Mouse (Mus musculus) thymus, adult 2 months (tissue): ENCODE measurements around the gene Rbms3. TPM values are rescaled to one million over a fixed set of nuclear protein-coding genes. Genes with fewer than 3 reads are reported as not detected.

Experiments
- DNase-seq: peaks from one replicate; pipeline ENCODE4 v3.0.0; 2021
- H3K27ac ChIP-seq: fragments of 200-500 bp; 2 replicates; pipeline ENCODE4 v1.5.1; 2012; ENCODE audit warnings: low read length, control low read depth; ENCODE audit not compliant: control insufficient read depth, insufficient read depth
- H3K27me3 ChIP-seq: fragments of 200-500 bp; 2 replicates; pipeline ENCODE4 v1.6.1; 2012; ENCODE audit warnings: mild to moderate bottlenecking, low read length, moderate library complexity, mixed read lengths; ENCODE audit not compliant: control insufficient read depth, insufficient read depth
- H3K36me3 ChIP-seq: fragments of 200-500 bp; 2 replicates; pipeline ENCODE4 v1.6.1; 2012; ENCODE audit warnings: mild to moderate bottlenecking, low read length, moderate library complexity; ENCODE audit not compliant: control insufficient read depth, insufficient read depth
- H3K4me1 ChIP-seq: fragments of 200-500 bp; replicated peaks from 2 replicates; pipeline ENCODE4 v1.6.1; 2012; ENCODE audit warnings: low read length; ENCODE audit not compliant: control insufficient read depth, insufficient read depth
- H3K4me3 ChIP-seq: fragments of 200-500 bp; 2 replicates; pipeline ENCODE4 v1.5.1; 2012; ENCODE audit warnings: mild to moderate bottlenecking, low read length, control low read depth, moderate library complexity; ENCODE audit not compliant: control insufficient read depth, insufficient read depth
- CTCF ChIP-seq: fragments of 200-500 bp; IDR thresholded peaks from 2 replicates; pipeline ENCODE4 v1.5.1; 2012; ENCODE audit warnings: mild to moderate bottlenecking, control low read depth, low read length, moderate library complexity, borderline replicate concordance; ENCODE audit not compliant: control insufficient read depth, poor library complexity, insufficient read depth; ENCODE audit errors: extremely low read depth
- POLR2A ChIP-seq: fragments of 200-500 bp; IDR thresholded peaks from 2 replicates; pipeline ENCODE4 v1.6.1; 2012; ENCODE audit warnings: mild to moderate bottlenecking, low read length, control low read depth, moderate library complexity; ENCODE audit not compliant: control insufficient read depth, poor library complexity, insufficient read depth; ENCODE audit errors: extremely low read depth
- WGBS: fragments of 180-500 bp; shearing (Covaris S2); methylation state at CpG from one replicate; pipeline ENCODE4 v1.1.7; 2018; 5-methylcytosine and 5-hydroxymethylcytosine counted together
- polyA plus RNA-seq: library from polyadenylated mRNA; depleted of rRNA; stranded (reverse); fragments of >200 nt; gene quantifications from 2 replicates; pipeline ENCODE4 v1.2.3, GENCODE M21; 2012

The Rbms3 gene
- polyA plus RNA-seq, 1 experiment = 10.9 TPM

DNA sequence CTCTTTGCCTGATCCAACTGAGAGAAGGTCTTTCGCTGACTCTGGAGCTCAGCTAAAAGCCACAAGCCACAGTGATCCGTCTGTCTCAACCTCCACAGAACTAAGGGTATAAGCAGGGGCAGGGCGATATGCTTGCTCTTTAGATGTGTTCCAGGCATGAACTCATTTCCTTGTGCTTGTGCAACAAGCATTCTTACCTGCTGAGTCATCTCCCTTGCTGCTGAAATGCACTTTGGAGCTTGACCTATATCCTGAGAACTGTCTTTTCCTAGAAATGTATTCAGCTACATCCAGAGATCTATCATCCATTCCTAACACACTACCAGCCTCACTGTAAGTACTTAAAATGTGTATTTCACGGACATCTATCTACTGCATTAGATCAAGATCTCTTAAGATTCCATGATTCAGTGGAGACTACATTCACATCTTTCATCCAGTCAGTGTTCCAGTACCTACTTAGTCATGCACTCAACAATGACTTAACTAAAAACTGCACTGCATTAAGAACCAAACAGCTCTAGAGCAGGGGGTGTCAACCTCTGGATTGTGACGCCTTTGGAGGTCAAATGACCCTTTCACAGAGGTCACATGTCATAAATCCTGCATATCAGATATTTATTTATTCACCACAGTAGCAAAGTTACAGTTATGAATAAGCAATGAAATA is 58.4 kb downstream of the Rbms3 start:
- no peaks in the 10 kb centered on the region for H3K4me1 ChIP-seq
- H3K4me3 ChIP-seq = no peak overlapping the region
- DNase-seq = no peak
- TF ChIP-seq CTCF (no peak), POLR2A (no peak)
- H3K27ac ChIP-seq = no peak overlapping the region
- no peaks in the 10 kb centered on the region for H3K27me3 ChIP-seq
- 42% methylated on average over 5 of the region's 5 CpGs for WGBS
- H3K36me3 ChIP-seq = no peaks in the 10 kb centered on the region

DNA sequence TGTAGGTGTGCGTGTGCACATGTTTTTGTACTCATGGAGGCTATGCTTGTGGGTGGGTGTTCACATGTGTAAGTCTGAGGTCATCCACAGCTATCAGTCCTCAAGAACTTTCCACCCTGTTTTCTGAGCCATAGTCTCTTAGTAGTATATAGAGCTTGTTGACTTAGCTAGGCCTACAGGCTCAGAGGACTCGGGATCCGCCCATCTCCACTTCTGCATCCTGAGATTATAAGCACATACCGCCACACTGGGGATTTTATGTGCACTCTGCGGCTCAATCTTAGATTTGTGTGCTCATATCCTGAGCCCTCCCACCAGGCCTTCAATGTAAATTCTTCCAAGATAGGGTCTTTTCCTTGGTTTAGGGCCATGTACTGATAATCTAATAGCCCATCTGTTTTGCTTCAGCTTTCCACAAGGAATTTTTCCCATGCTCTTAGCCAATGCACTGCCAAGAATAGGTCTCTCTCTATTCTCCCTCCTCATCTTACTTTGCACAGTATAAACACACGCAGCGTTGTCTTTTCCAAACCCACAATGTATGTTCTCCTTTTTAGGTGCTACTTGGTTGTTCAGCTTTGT is 59.4 kb downstream of the Rbms3 start:
- H3K27ac ChIP-seq = no peak overlapping the region
- H3K4me1 ChIP-seq = no peaks in the 10 kb centered on the region
- H3K36me3 ChIP-seq = no peaks in the 10 kb centered on the region
- no peaks in the 10 kb centered on the region for H3K27me3 ChIP-seq
- no peak for DNase-seq
- WGBS = 92% methylated on average over 7 of the region's 7 CpGs
- H3K4me3 ChIP-seq = no peak overlapping the region
- no peak for TF ChIP-seq POLR2A
- TF ChIP-seq CTCF = no peak

DNA sequence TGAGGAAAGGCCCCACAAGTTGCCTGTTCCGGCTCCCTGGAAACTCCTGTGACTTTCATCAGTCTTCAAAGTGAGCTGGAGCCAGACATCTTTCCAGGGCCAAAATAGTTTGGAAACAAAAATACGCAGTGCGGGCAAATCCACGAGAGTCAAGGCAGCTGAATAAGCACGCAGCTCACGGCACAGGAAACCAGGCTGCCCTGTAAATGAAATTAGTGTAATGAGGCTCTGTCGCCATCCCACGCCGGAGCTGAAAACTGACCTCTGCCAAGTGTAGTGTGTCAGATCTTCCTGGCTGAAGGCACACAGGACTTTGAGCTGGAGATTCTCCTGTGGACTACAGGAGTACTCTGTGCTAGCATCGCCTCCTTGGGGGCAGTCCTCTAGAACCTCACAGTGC is 63.4 kb downstream of the Rbms3 start:
- no peaks in the 10 kb centered on the region for H3K27me3 ChIP-seq
- no peak overlapping the region for H3K27ac ChIP-seq
- H3K4me3 ChIP-seq = no peak overlapping the region
- no peak for TF ChIP-seq POLR2A
- TF ChIP-seq CTCF = no peak
- H3K4me1 ChIP-seq = no peaks in the 10 kb centered on the region
- DNase-seq = no peak
- H3K36me3 ChIP-seq = no peaks in the 10 kb centered on the region
- WGBS = 91% methylated on average over 10 of the region's 10 CpGs

DNA sequence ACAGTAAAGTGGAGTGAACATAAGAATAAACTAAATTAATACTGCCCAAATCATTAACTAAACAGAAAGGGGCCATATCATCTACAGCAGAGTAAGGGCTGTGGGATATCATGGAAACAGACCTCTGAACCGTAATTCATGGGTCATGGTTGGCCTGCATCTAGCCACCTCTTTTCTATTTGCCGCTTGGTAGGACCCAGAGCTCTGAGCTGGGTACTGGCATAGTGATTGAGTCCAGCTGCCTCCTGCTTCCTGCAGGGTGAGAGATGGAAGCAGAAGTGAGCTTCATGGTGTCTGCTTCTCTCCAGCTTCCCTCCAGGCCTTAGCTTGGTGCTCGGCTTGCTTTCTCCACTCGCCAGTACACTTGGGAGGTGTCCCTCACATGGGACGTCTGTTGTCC is 71.2 kb downstream of the Rbms3 start:
- Histone ChIP-seq H3K27ac (no peak overlapping the region), H3K36me3 (no peaks in the 10 kb centered on the region), H3K4me1 (no peaks in the 10 kb centered on the region), H3K4me3 (no peak overlapping the region), H3K27me3 (no peaks in the 10 kb centered on the region)
- no peak for DNase-seq
- WGBS = 94% methylated on average over 5 of the region's 5 CpGs
- TF ChIP-seq POLR2A = no peak
- no peak for TF ChIP-seq CTCF

DNA sequence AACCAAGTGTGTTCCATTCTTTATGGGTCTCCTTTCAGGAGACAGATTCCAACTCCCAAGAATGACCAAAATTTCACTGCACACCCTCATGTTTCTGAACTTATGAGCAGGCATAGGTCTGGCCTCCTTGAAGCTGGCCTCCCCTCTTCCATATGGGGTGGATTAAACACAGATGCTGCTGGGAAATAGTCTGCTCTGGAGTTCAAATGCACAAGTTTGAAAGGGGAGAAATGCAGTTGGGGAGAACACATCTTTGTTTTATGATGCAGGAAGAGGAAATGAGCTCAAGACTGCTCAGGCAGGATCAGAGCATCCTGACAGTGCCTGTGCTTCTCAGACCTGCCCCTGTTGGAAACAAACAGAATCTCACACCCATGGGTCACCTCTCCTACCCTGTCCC is 75.4 kb downstream of the Rbms3 start:
- DNase-seq = no peak
- no peaks in the 10 kb centered on the region for H3K4me1 ChIP-seq
- TF ChIP-seq POLR2A (no peak), CTCF (no peak)
- no peak overlapping the region for H3K4me3 ChIP-seq
- H3K27ac ChIP-seq = no peak overlapping the region
- H3K27me3 ChIP-seq = no peaks in the 10 kb centered on the region
- no peaks in the 10 kb centered on the region for H3K36me3 ChIP-seq

DNA sequence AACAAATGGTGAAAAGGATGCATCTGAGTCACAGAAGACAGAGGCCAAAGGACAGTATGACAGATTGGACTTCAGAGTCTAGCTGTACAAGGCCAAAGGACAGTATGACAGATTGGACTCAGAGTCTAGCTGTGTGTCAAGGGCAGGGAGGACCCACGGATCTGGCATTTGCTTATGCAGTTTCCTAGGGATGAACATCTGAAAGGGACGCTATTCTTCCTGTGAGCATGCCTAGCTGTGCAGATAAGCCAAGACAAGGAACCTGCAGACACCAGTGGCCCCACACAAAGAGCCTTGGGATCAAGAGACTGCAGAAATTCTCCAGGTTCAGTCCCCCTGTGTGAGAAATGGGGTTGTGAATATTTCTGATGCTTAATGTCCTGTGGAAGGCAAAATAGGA is 100.4 kb downstream of the Rbms3 start:
- Histone ChIP-seq H3K27ac (no peak overlapping the region), H3K36me3 (no peaks in the 10 kb centered on the region), H3K4me1 (no peaks in the 10 kb centered on the region), H3K27me3 (no peaks in the 10 kb centered on the region), H3K4me3 (no peak overlapping the region)
- TF ChIP-seq CTCF (no peak), POLR2A (no peak)
- 85% methylated on average over 2 of the region's 2 CpGs for WGBS
- no peak for DNase-seq
